Mouse (Mus musculus): ENCODE results near the gene Rfx7.
"Not testable (repeated sequence)": the region's sequence is repeated elsewhere in the genome, so short reads cannot be mapped to it uniquely, and the experiment has no call there.

The Rfx7 gene

DNA sequence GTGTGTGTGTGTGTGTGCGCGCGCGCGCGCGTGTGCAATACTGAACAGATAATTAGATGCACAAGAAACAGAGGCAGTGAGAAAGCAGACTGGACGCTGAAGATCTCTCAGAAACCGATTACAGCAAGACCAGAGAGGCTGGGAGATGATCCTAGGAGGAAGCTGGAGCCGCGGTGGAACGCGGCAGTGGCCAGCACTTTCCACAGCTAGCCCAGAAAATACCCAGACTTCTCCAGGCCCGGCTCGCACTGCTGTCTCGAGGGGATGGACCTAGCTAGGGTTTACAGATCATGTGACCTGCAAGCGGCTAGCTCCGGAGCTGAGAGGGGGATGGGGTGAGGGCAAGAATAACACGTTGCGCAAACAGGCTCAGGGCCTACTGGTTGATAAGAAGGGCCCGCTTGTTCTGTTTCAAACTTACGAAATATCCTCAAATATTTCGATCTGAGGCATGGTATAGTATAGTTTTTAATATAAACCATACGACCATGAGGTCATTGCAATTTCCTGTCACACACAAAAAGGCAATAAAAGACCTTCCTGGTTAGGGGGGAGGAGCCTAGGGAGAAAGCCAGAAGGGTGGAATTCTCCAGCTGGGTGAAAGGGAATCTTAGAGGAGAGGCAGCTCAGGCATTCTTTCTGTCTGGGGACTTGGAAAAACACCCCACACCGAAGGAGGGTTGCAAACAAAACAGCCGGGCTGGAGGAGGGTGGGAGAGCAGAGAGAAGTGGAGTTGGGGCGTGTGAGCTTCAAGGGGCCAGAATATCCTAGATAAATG lies 108.0 kb downstream of the Rfx7 start:
- peak; percentile 93 for DNase-seq (ENCODE audit: low read depth, low spot score)

DNA sequence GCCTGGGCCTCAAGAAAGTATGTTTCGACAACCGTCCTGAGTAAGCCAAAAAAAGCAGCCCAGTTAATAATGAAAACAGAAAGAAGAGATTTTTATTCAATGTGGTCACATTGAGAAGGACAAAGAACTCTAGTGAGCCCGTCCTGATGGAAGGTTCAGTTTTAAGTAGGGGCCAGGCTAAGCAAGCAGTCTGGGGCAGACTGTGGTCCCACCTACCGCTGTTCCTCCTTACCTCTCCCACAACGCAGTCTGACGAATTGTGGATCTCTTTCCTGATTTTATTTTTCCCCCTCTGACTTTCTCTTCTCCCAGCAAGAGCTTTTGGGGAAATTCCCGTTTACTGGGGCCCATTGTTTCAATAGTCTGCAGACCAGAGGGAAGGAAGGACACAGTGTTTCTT lies 108.6 kb downstream of the Rfx7 start:
- DNase-seq (ENCODE audit: low read depth, low spot score) = no peak

DNA sequence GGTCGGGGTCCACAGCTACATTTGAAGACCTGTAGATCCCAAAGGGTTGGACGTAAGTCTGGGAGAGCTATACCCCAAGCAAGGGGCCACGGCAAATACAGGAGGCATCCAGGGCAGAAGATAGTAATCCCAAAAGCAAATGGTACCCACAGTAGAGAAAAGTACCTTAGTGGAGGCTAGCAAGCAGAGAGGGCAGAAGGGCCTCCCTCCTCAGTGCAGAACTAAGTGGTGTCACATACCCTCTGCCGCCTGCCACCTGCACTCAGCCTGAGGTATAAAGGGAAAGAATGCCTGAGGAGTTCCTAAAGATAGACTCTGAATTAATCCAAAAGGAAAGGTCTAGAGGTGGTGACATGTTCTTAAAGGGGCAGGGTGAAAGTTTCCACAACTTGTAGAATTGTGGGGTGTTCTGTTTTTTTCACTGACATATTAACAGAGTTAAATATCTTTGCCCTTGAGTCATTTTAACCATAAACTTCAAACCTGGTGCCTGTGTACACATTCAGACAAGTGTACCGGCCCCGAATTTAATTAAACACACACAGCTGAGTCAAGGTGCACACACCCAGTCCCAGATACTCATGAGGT lies 109.1 kb downstream of the Rfx7 start:
- DNase-seq (ENCODE audit: low read depth, low spot score) = no peak

DNA sequence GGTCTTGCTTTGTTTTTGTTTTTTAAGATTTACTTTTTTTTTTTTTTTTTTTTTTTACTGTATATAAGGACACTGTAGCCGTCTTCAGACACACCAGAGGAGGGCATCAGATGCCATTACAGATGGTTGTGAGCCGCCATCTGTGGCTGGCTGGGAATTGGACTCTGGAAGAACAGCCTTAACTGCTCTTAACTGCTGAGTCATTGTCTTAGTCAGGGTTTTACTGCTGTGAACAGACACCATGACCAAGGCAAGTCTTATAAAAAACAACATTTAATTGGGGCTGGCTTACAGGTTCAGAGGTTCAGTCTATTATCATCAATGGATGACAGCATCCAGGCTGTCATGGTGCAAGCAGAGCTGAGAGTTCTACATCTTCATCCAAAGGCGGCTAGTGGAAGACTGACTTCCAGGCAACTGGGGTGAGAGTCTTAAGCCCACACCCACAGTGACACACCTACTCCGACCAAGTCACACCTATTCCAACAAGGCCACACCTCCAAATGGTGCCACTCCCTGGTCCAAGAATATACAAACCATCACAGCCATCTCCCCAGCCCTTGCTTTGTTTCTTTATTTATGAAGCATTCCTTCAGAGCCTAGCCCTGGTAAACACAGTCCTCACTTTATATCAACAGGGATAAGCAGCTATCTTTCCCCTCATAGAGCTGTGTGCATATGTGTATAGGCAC lies 110.9 kb downstream of the Rfx7 start:
- DNase-seq (ENCODE audit: low read depth, low spot score) = not testable (repeated sequence)

DNA sequence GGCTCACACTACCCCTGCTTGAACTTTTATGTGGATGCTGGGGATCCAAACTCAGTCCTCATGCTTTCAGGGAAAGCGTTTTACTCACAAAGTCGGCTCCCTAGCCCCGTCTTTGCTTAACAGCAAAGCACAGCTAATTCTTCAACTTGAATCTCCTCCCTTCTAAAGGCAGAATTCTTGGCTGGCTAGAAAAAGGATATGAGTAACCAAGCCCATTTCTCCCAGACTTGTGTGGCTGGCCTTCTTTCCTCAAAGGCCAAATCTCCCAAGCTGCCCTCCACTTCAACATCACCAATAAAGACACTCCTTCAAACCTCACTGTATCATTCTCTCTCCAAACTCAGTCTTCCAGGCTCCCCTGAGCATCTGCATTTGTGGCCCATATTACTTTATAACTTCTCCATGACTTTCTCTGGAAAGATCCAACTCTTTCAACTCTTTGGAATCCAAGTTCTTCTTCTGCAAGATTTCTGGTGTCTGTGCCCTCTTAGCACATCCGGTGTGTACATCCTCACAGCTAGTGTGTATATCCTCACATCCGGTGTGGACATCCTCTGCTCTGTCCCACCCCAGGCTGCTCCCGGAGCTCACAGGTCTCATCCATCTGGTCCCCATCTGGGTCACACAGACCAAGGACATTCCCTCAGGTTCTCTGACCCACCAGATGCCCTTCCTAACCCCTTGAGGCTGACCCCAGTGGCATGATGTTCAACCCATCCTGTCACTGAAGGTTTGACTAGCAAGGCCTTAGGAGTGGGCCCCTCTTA lies 111.8 kb downstream of the Rfx7 start:
- no peak for DNase-seq (ENCODE audit: low read depth, low spot score)

DNA sequence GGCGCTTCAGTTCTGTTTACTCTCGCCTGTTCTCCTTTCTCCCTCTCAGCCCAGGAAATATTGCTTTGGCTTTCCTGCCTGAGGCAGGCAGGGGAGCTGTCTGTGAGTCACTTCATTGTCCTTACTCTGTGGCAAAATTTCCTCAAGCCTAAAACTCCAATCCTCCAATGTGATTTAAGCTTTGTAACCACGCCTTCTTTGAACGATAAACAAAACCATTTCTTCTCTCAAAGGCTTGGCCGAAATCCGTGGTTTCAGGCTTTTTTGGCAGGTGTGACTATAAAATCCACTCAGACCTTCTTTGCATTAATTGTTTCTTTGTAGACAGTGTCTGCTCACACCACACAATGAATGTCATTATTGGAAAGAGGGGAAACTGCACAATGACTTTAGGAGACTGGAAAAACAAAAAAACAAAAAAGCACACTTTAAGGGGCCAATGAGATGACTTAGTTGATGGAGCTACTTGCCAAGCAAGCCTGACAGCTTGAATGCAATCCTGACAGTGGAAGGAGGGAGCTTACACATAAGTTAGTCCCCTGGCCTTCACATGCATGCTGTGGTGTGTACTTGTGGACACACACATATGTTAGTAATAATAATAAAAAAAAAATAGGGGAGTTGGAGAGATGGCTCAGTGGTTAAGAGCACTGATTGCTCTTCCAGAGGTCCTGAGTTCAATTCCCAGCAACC lies 112.5 kb downstream of the Rfx7 start:
- DNase-seq (ENCODE audit: low read depth, low spot score) = no peak

DNA sequence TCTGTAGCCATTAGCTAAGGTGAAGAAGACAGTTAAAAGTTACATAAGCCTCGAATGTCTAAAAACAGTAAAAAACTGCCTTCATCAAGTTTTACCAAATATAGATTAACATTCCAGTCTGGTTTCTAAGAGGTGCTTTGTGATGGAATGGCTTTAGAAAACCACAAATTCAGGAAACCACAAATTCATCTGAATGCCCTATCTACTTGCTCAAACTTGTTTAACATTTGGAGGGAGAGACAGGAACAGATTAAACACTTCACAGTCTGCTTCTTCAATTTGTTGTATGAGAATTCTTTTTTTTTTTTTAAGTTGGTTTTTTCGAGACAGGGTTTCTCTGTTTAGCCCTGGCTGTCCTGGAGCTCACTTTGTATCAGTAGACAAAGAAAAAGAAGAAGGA lies 117.7 kb downstream of the Rfx7 start:
- DNase-seq (ENCODE audit: low read depth, low spot score) = no peak

DNA sequence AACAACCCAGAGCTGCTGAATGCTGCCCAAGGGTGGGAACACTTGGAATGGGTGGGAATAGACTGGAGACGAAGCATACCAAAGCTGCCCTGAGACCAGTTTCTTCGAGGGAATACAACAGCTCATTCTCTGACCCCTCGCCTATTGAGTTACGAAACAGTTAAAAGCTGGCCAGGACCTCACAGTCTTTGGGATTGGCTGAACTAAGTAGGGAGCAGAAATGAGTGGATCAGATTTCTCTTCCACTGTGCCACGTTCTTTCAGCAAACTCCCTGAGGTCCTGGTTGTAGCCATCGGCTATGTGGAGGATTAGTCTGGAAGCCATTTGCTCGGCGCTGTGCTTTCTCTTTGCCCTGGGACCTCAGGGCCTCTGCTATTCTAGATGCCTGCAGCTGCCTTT lies 120.9 kb downstream of the Rfx7 start:
- no peak for DNase-seq (ENCODE audit: low read depth, low spot score)

DNA sequence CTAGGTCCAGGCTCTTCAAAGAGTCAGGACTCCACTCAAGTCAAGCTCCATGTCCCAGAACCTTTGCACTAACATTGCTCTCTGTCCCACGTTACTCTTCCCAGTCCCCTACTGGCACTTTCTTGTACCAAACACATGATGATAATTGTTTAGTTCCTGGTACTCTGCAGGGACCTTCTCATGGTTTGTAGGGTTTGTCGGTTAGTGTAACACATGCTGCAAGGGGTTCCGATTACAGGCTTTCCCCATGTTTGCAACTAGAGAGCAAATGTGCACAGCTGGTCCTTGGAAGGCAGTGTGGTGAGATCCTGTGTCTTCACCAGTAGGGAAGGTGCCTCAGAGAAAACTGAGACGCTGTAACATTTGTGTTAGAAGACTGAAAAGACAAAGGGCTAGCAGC lies 121.5 kb downstream of the Rfx7 start:
- no peak for DNase-seq (ENCODE audit: low read depth, low spot score)

DNA sequence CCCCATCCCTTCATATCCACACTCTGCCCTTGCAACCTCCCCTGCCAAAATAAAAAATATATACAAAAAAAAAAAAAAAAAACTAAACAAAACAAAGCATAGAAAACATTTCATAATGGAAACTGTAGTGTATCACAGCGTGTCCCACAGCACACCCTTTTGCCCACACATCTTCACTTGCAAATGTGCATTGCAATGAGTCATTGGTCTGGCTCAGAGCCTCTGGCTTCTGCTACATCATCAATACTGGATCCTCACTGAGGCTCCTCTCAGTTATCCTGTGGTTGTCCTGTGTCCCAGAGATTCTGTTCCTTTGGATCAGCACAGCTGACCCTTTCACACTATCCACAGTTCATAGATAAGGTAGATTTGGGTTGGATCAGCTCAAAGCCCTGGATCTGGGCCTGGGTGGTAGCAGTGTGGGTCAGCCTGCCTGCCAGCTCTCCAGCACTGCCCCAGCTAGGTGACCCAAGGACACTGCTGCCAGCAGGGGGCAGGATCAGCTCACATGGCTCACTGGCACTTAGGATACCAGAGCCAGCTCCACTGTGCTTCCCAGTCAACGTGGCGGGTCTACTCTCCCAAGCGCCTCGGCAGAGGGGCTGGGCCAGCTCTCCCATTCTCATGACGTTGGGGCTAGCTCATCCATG lies 122.7 kb downstream of the Rfx7 start:
- peak; percentile 61 for DNase-seq (ENCODE audit: low read depth, low spot score)

DNA sequence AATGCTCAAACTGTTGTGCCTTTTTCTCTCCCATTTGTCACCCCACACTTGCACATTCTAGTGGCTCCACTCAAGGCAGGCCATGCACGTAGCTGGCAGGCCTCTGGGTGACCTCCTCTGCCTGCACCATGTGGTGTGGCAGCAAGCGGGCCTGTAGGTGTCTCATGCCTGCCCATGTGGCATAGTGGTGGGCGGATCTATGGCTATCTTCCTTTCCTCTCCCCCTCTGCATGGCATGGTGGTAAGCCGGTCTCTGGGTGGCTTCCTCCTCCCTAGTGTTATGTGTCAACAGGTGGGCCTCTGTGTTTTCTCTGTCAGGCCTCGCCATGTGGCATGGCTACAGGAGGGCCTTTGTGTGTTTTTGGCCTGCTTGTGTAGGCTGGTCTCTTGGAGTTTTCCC lies 123.6 kb downstream of the Rfx7 start:
- no peak for DNase-seq (ENCODE audit: low read depth, low spot score)

DNA sequence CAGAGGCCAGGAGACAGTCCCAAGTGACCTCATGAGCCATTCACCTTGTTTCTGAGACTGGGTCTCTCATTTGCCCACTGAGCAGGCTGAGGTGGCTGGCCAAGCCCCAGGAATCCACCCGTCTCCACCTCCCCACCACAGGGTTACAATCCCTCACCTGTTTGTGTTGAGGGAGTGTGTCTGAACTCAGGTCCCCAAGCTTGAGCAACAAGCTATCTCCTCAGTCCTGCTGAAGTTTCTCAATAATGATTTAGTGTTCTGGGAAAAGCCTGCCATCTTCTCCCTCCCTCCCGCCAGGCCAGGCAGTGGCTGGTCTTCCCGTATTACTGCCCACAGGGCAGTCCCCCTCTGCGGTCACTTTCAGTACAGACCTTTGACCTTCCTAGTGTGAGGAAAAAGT lies 124.5 kb downstream of the Rfx7 start:
- DNase-seq (ENCODE audit: low read depth, low spot score) = no peak

DNA sequence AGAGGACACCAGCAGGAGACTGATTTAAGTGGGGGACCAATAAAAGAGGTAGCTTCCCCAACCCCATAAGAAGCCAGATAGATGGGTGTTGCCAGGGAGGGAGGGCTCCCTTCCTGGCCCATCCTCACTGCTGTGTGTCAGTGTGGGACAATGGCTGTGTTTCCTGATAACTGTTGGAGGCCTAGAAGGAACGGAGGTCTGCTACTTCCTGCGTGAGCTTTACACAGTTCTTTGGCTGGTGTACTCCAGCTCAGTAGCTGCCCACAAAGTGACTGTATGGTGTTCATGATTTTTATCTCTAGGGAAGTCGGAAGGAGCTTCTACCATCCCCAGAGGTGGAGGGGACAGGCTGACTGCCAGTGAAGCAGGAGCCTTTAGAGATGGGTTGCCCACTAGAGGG lies 124.9 kb downstream of the Rfx7 start:
- no peak for DNase-seq (ENCODE audit: low read depth, low spot score)

DNA sequence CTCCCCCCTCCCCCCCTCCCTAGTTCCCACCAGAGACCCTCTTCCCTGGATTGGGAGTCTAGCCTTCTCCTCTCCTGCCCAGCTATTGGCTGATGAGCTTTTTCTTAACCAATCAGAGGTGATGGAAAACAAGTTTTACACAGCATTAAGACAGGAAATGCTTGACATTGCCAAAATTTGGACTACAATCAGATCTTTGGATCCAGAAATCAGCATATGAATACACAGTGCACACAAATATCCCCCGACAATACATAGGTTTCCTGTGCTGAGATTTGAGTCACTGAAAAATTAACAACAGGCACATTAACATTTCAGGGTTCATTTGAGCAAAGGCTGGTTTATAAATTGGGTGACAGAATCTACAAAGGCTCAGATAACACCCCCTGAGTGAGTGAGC lies 125.7 kb downstream of the Rfx7 start:
- DNase-seq (ENCODE audit: low read depth, low spot score) = no peak

DNA sequence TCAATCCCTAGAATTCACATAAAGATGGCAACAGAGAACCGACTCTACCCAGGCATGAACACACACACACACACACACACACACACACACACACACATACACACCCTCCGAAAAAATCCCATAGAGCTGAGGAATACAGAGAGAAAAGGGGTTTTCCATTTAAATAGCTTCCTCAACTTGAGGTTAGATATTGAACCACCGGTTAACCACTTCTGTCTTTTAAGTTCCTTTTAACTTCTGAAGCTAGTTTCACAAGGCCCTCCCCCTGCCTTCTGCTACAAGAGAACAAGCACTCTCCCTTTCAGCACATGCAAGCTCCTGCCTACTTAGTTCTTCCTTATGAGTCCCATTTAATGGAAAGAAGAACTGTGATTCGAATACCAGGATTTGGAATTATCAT lies 128.1 kb downstream of the Rfx7 start:
- peak; percentile 90 for DNase-seq (ENCODE audit: low read depth, low spot score)

DNA sequence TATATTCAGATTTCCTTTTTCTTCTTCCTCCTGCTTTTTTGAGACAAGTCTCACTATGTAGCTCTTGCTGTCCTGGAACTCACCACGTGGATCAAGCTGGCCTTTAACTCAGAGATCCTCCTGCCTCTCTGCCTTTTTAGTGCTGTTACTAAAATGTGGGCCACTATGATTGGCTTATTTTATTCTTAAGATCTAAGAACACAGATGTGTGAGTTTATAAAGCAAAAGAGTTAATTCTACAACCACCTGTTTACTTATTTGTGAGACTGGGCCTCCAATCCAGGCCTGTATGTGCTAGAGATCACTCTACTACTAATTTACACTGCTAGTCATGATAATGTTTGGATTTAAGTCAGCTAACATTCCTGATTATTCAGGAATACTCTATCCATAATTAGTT lies 128.9 kb downstream of the Rfx7 start:
- DNase-seq (ENCODE audit: low read depth, low spot score) = peak; percentile 58

DNA sequence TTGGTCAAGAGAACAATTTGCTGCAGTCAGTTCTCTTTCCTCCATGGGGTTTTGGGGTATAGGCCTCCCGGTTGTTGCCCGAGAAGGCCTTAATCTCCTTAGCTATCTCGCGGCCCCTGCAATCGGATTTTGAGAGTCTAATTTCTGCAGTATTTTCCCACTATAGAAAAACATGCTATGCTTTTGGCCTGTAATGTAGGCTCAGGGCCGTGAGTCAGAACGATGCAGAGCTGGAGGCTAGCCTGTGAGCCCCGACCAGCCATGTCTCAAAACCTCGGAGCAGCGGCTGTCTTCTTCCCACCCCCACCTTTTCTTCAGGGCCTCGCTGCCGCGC lies 129.5 kb downstream of the Rfx7 start:
- no peak for DNase-seq (ENCODE audit: low read depth, low spot score)

DNA sequence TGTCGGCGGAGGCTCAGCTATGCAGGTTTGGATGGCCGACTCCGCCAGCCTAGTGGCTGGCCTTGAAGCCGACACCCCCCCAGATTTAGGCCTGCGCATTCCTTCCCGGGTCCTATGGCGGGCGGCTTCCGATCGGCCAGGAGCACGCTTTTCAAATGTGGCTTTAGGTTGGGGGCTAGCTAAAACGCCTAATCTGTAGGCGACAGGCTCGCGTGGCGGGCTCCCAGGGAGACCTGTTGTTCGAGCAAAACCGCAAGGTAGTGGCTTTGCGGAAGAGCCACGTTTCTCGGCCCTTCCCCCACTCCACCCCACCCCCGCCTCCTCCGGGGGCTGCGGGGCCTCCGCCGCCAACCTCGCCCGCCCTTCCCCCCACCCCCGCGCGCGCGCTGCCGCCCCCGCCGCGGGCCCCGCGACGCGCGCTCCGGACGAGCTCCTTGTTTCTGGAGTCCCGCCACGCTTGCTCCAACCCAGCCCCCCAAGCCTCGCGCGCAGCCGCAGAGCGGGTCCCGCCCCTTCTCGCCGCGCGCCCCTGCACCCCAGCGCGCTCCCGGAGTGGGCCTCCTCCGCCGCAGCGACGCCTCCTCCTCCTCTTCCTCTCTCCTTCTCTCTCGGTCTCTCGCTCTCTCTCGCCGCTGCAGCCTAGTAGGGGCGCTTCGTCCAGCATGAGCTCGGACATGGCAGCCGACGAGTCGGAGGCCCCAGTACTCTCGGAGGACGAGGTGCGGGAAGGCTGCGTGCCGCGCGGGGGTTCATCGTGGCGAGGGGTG lies 130.0 kb downstream of the Rfx7 start, which contains the start of gene Nedd4:
Gene Nedd4 (plus strand): TSS at position 452 of the 767 bp plus-strand sequence.
- DNase-seq (ENCODE audit: low read depth, low spot score) = peak; percentile 94

DNA sequence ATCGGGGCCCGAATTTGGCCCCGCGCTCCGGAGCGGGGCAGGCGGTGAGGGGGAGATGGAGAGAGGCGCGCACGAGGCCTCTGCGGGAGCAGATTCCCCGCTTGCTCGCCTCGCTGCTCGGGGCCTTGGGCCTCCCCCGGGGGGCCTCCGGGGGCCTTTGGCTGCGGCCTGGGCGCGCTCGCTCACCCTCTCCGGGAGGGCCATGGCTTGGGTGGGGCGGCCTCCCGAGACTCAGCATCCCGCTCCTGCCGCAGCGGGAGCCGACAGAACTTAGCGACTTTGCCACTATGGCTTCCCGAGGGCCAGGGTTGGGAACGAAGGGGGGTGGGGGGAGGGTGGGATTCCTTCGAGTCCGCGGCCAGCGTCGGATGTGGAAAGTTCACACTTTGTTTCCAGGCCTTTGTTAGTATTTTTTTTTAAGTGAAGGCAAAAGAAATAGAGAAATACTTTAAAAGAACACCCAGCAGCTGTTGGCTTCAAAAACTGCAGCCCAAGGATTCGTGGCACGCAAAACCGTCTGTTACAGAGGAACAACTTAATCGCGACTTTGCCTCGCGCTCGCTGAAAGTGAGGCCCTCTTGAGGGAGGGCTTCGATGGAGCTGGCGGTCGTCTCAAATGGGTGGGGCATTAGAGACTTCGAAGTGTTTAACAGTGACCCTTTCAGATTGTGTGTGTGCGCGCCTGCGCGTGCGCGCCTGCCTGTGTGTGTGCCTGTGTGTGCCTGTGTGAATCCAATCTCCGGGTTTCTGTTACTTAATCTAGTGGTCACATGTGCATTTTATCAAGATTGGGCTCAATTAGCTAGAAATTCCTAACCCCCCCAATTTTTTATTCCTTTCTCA lies 130.9 kb downstream of the Rfx7 start:
- peak; percentile 84 for DNase-seq (ENCODE audit: low read depth, low spot score)

DNA sequence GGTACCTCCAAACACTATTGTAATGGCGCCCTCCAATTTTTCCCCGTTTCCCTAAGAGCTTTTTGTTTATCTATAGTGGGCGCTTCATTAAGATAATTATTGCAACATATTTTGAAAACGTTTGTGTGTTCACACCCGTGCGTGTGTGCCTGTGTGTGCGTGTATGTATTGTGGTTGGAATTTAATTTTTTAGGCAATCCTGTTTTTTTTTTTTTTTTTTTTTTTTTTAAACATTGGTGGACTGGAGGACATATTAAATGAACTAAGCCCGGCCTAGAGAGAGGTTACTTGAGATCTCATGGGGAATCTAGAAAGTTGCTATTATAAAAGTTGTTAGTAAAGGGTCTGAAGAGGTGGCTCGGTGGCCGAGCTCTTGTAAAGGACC lies 131.5 kb downstream of the Rfx7 start:
- DNase-seq (ENCODE audit: low read depth, low spot score) = no peak

All from A20 (cell line).